Mouse (Mus musculus): ENCODE measurements around the gene Ccer2. TPM values are rescaled to one million over a fixed set of nuclear protein-coding genes. Genes with fewer than 3 reads are reported as not detected.

The Ccer2 gene
- total and polyA plus RNA-seq, 2 experiments from 2014 or later, result not detected

- no peak overlapping the region for H3K27ac ChIP-seq (ENCODE audit: low read depth)
These were observed 38.5 kb downstream of the Ccer2 start for GRCm38 (mm10) chr7:28794496-28794895.

DNA sequence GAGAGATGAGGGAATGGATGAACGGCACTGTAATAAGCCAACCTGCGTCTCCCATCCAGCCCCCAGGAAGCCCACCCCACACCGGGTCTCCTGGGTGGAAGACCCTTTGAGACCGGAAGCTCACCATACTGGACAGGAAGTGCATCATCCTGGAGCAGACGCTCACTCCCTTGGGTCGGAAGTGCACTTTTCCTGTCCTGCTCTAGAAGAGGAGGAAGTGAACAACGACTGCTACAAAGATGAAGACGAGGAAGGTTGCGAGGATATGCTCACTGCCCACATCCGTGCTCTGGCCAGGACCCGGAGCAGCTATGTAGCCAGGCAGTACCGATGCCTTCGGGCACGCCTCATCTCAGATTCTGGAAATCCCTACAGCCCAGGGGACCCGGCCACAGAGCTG is 39.9 kb downstream of the Ccer2 start:
- peak overlapping the region; percentile 26 for H3K4me3 ChIP-seq (ENCODE audit: low read depth, low read length)
- WGBS, result 59% methylated on average over 15 of the region's 15 CpGs
- TF ChIP-seq CTCF (IDR thresholded peaks at IDR 0.05; ENCODE audit: low read depth) (no peak), EP300 (IDR thresholded peaks at IDR 0.05; ENCODE audit: low read depth) (0 out of 2 replicates have a peak, but pooled peaks have one; percentile 46)
- H3K4me2 ChIP-seq (ENCODE audit: low read depth, low read length), result peak overlapping the region; percentile 58
- H3K9ac ChIP-seq (replicated peaks; ENCODE audit: low read depth, low read length), result no peak overlapping the region
- no peaks in the 10 kb centered on the region for H3K9me3 ChIP-seq (replicated peaks; ENCODE audit: control insufficient read depth, low read length)
- H3K27ac ChIP-seq (ENCODE audit: low read depth), result peak overlapping the region; percentile 76
- DNase-seq (ENCODE audit: low spot score), result no peak
- H3K27me3 ChIP-seq (ENCODE audit: control insufficient read depth, insufficient read depth, low read length), result no peaks in the 10 kb centered on the region
- H3K36me3 ChIP-seq (replicated peaks; ENCODE audit: control insufficient read depth, insufficient read depth, low read length), result no peaks in the 10 kb centered on the region
- H3K4me1 ChIP-seq (ENCODE audit: control insufficient read depth, insufficient read depth), result peaks cover 3% of the 10 kb centered on the region; the same call in 1 of the 2 replicates
- ATAC-seq (ENCODE audit: insufficient read depth, low read depth), result no peak

More at GRCm38 (mm10) chr7:28794496-28794895, 38.5 kb downstream of the Ccer2 start:
- Histone ChIP-seq H3K9me3 (replicated peaks; ENCODE audit: control insufficient read depth, low read length) (no peaks in the 10 kb centered on the region), H3K27me3 (ENCODE audit: control insufficient read depth, insufficient read depth, low read length) (no peaks in the 10 kb centered on the region), H3K9ac (replicated peaks; ENCODE audit: low read depth, low read length) (no peak overlapping the region), H3K36me3 (replicated peaks; ENCODE audit: control insufficient read depth, insufficient read depth, low read length) (no peaks in the 10 kb centered on the region), H3K4me3 (ENCODE audit: low read depth, low read length) (no peak overlapping the region), H3K4me1 (ENCODE audit: control insufficient read depth, insufficient read depth) (peaks cover 3% of the 10 kb centered on the region; the same call in 1 of the 2 replicates), H3K4me2 (ENCODE audit: low read depth, low read length) (no peak overlapping the region)
- no peak for ATAC-seq (ENCODE audit: insufficient read depth, low read depth)
- no peak for DNase-seq (ENCODE audit: low spot score)
- TF ChIP-seq CTCF (IDR thresholded peaks at IDR 0.05; ENCODE audit: low read depth) (no peak), EP300 (IDR thresholded peaks at IDR 0.05; ENCODE audit: low read depth) (no peak)
- WGBS, result 74% methylated on average over 3 of the region's 3 CpGs

DNA sequence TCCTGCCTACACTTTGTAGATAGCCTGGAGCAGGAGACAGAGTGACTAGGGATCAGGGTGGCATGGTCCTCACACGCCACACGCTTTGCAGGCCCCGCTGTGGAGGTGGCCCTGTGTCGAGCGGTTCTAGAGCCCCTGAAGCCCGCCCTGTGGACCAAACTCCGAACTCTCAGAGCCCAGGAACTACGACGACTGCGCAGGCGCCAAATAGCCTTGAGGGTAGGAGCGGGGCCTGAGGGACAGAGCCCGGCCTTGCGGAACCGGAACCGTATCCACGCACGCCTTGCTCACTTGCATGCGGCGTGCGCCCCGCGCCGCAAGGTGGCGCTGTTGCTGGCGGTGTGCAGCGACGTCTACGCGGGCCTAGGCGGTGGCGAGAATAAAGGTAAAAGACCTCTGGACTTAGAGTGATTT is 40.6 kb downstream of the Ccer2 start:
- Histone ChIP-seq H3K9me3 (replicated peaks; ENCODE audit: control insufficient read depth, low read length) (no peaks in the 10 kb centered on the region), H3K9ac (replicated peaks; ENCODE audit: low read depth, low read length) (peak overlapping the region; percentile 47), H3K4me2 (ENCODE audit: low read depth, low read length) (peak overlapping the region; percentile 58), H3K27ac (ENCODE audit: low read depth) (peak overlapping the region; percentile 76), H3K27me3 (ENCODE audit: control insufficient read depth, insufficient read depth, low read length) (no peaks in the 10 kb centered on the region), H3K36me3 (replicated peaks; ENCODE audit: control insufficient read depth, insufficient read depth, low read length) (no peaks in the 10 kb centered on the region), H3K4me3 (ENCODE audit: low read depth, low read length) (peak overlapping the region; percentile 26), H3K4me1 (ENCODE audit: control insufficient read depth, insufficient read depth) (peaks cover 3% of the 10 kb centered on the region; the same call in 1 of the 2 replicates)
- TF ChIP-seq EP300 (IDR thresholded peaks at IDR 0.05; ENCODE audit: low read depth) (no peak), CTCF (IDR thresholded peaks at IDR 0.05; ENCODE audit: low read depth) (peak; percentile 98)
- WGBS, result 11% methylated on average over 32 of the region's 32 CpGs
- ATAC-seq (ENCODE audit: insufficient read depth, low read depth) (peak; percentile 85), DNase-seq (ENCODE audit: low spot score) (peak; percentile 67)

GRCm38 (mm10) chr7:28799994-28800393 is 44.0 kb downstream of the Ccer2 start:
- Histone ChIP-seq H3K9ac (replicated peaks; ENCODE audit: low read depth, low read length) (no peak overlapping the region), H3K9me3 (replicated peaks; ENCODE audit: control insufficient read depth, low read length) (no peaks in the 10 kb centered on the region), H3K36me3 (replicated peaks; ENCODE audit: control insufficient read depth, insufficient read depth, low read length) (no peaks in the 10 kb centered on the region), H3K4me2 (ENCODE audit: low read depth, low read length) (no peak overlapping the region), H3K4me3 (ENCODE audit: low read depth, low read length) (no peak overlapping the region), H3K27me3 (ENCODE audit: control insufficient read depth, insufficient read depth, low read length) (no peaks in the 10 kb centered on the region), H3K4me1 (ENCODE audit: control insufficient read depth, insufficient read depth) (peaks cover 24% of the 10 kb centered on the region), H3K27ac (ENCODE audit: low read depth) (no peak overlapping the region)
- WGBS, result 84% methylated on average over 9 of the region's 9 CpGs
- DNase-seq (ENCODE audit: low spot score), result no peak
- no peak for ATAC-seq (ENCODE audit: insufficient read depth, low read depth)
- no peak for TF ChIP-seq EP300 (IDR thresholded peaks at IDR 0.05; ENCODE audit: low read depth)
- no peak for TF ChIP-seq CTCF (IDR thresholded peaks at IDR 0.05; ENCODE audit: low read depth)

DNA sequence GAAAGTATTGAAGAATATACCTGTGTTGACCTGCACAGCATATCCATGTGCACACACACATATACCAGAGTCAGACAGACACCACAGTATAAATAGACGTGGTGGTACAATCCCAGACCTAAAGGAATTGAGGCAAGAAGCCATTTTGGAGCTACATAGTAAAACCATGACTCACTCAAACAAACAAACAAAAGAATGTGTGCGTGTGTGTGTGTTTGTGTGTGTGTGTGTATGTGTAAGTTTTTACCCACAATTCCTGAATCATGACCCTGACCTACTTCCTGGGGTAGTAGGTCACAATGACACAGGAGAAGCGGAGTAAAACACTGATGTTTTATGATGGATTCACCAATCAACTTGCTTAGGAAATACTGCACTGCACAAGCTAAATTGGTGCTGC is 45.5 kb downstream of the Ccer2 start:
- H3K4me3 ChIP-seq (ENCODE audit: low read depth, low read length), result no peak overlapping the region
- no peaks in the 10 kb centered on the region for H3K27me3 ChIP-seq (ENCODE audit: control insufficient read depth, insufficient read depth, low read length)
- H3K36me3 ChIP-seq (replicated peaks; ENCODE audit: control insufficient read depth, insufficient read depth, low read length), result no peaks in the 10 kb centered on the region
- H3K4me2 ChIP-seq (ENCODE audit: low read depth, low read length), result no peak overlapping the region
- DNase-seq (ENCODE audit: low spot score) (no peak), ATAC-seq (ENCODE audit: insufficient read depth, low read depth) (no peak)
- TF ChIP-seq CTCF (IDR thresholded peaks at IDR 0.05; ENCODE audit: low read depth) (no peak), EP300 (IDR thresholded peaks at IDR 0.05; ENCODE audit: low read depth) (no peak)
- H3K4me1 ChIP-seq (ENCODE audit: control insufficient read depth, insufficient read depth), result peaks cover 22% of the 10 kb centered on the region
- no peaks in the 10 kb centered on the region for H3K9me3 ChIP-seq (replicated peaks; ENCODE audit: control insufficient read depth, low read length)
- H3K27ac ChIP-seq (ENCODE audit: low read depth), result peak overlapping the region; percentile 90
- WGBS, result 52% methylated on average over 3 of the region's 3 CpGs
- no peak overlapping the region for H3K9ac ChIP-seq (replicated peaks; ENCODE audit: low read depth, low read length)

All from heart, postnatal 0 days (tissue).